Mouse (Mus musculus): ENCODE measurements around the gene Cul1.

- no peak for TF ChIP-seq POLR2A (IDR thresholded peaks at IDR 0.05; ENCODE audit: control insufficient read depth, low read depth, low read length)
- TF ChIP-seq CTCF (IDR thresholded peaks at IDR 0.05; ENCODE audit: control insufficient read depth, insufficient read depth, insufficient replicate concordance, low read depth, low read length): no peak
Observed at GRCm38 (mm10) chr6:47525041-47525440, 71.8 kb downstream of the Cul1 start.

All from testis, adult 2 months (tissue).